Mouse (Mus musculus) cerebellum, adult 8-10 months (tissue): ENCODE results near the gene Rnf145.
"Not testable (repeated sequence)": the region's sequence is repeated elsewhere in the genome, so short reads cannot be mapped to it uniquely, and the experiment has no call there.

Experiments used
- DNase-seq: peaks from one replicate; pipeline ENCODE4 v3.0.0; 2022

The Rnf145 gene

DNA sequence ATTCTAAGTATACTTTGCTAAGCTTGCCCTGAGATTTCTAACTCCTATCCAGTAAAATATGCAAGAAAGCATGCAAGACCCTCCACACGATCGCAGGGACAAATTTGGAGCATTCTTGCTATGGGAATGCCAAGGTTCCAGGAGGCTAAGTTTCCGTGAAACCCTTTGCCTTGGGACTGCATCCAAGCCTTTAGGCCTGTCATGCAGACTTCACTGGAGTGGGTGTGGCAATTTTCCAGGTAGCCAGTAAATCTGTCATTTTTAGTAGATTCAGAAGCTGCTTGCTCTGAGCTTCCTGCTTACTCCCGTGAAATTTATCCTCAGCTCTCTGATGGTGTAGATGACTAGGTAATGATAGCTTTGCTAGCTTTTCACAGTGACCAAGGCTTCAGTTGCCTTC is 51.6 kb downstream of the Rnf145 start:
- DNase-seq, result not testable (repeated sequence)

GRCm38 (mm10) chr11:44572781-44573180 is 54.0 kb downstream of the Rnf145 start:
- no peak for DNase-seq

- no peak for DNase-seq
Measured at GRCm38 (mm10) chr11:44573396-44573795, 54.6 kb downstream of the Rnf145 start.

DNA sequence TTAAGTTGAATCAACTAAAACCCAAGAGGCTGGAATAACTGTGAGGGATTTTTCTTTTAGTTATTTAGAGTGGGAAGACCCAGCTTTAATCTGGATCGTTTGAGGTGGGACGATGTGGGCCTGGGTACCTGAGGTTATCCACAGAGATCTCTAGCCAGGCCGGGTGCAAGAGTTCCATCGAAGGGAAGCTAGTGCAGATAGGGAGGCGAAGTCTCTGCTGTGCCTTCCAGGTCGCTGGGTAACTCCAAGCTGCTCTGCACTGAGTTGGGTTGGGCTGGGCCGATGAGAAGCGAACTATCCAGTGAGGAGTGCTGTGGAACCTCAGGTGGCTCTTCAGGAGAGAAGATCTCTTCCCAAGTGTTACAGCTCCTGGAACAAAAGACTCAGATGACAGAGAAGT is 55.6 kb downstream of the Rnf145 start:
- DNase-seq, result no peak

DNA sequence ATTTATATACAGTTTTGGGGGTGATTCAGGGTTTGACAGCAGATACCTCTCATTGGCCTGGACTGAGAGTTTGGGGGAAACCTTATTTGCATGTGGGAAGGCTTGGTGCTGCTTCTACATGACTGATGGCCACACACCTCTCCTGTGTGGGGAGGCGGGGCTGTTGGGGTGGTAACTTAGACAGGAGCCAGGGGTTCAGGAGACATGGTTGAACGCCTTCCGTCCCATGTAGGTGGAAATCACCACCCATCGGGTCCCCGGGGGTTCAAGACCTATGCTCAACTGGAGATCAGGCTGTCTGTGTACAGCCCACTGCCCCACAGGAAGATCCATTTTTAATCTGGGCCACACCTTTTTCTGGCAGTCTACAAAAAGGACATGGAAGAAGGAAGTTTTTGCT is 56.1 kb downstream of the Rnf145 start:
- no peak for DNase-seq

GRCm38 (mm10) chr11:44577911-44578310 is 59.1 kb downstream of the Rnf145 start:
- DNase-seq, result no peak

GRCm38 (mm10) chr11:44581277-44581683 is 62.5 kb downstream of the Rnf145 start:
- peak; percentile 43 for DNase-seq

DNA sequence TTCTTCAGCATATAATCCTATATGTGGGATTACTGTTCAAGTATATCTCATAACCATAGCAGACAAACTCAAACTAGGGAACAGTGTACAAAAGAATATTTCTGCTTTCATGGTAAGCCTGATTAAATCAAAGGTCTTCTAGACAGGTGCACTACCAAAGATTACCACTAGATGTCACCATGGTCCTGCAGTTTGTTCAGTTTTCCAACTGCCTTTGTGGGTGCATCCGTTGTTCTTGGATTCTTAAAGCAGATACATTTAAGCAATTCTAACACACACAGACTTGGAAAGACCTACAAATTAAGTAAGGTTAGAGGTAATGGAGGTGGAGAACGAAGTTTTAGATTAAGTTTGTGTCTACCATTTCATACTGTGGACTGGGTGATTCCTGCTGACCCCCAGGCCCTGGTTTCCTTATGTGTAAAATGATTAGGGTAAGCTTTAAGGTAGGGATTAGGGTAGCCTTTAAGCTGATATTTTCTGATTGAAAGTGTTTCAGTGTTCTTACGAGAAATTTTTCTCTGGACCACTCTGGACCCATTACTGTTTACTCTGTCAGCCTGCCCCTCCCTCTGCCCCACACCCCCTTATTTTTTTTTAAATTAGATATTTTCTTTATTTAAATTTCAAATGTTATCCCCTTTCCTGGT is 67.4 kb downstream of the Rnf145 start:
- DNase-seq, result peak; percentile 78

- no peak for DNase-seq
Measured at GRCm38 (mm10) chr11:44593016-44593415, 74.3 kb downstream of the Rnf145 start.

GRCm38 (mm10) chr11:44594768-44595167 is 76.0 kb downstream of the Rnf145 start:
- DNase-seq, result no peak

- DNase-seq, result no peak
Measured at GRCm38 (mm10) chr11:44606881-44607280, 88.1 kb downstream of the Rnf145 start.

DNA sequence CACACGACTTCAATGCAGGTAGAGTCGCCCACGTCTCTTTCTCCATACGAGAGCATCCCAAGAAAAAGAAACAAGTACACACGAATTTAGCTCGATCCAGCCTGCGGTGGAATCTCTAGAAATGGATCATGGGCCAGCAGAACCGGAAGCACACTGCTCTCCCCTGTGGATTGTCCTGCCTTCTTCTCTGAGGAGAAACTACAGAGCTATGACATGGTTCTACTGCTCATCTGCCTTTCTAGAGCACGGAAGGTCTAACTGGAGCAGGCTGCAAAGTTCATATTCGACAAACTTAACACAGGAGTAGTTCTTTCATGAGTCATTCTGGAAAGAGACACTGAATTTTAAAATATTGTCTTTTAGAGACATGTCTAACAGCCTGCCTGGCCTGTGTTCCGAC is 89.9 kb downstream of the Rnf145 start:
- DNase-seq, result no peak

DNA sequence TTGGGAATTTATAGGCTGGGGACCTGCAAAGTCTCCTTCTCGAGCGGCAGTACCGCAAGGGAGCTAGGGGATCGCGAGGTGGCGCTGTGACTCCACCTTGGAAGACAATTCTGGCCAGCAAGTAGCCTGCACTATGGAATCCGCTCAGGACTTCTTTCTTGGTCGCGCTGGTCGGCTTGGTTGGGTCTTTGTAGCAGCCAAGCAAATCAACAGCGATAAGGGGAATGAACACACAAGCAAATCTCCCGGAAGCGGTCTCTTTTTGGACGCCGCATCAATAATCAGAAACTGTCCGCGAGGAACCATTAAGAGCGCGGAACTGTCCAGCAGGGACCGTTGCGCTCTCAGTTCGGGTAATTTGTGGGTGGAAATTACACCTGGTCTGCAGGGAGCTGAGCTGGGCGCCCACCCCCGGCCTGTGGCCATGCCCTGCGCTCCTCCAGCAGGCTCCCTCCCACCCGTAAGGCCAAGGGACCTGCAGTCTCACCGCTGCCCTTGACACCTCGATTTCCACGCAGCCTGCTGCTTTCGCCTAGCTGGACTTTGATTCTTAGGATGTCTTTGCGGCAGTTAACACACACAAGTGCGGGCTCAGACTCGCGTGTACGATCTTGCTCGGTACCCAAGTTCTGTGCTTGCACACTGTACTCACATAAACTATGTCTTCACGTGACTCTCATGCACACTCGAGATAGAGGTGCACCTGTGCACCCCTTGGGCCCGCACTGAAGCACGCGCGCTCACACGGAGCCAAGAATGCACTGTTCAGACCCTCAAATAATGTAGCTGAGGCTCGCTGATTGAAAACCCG is 92.4 kb downstream of the Rnf145 start:
- peak; percentile 93 for DNase-seq

DNA sequence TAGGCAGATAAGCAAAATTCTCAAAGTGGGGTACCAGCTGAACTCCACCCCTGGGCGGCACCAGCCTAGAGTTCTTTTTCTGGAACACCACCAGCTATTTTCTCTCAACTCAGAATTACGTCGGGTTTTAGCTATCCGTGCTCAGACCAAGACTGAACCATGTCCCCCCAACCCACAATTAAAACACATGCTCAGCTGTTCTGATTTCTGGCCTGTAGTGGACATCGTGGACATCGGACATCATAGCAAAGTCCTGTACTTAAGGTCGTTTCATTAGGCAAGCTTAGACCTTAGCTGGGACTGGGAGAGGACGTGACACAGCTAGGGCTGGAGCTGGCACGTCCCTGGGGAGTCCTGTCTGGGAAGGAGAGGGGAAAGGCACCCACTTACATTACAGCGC is 93.4 kb downstream of the Rnf145 start:
- DNase-seq, result no peak

- no peak for DNase-seq
Measured at GRCm38 (mm10) chr11:44612681-44613410, 94.1 kb downstream of the Rnf145 start.

DNA sequence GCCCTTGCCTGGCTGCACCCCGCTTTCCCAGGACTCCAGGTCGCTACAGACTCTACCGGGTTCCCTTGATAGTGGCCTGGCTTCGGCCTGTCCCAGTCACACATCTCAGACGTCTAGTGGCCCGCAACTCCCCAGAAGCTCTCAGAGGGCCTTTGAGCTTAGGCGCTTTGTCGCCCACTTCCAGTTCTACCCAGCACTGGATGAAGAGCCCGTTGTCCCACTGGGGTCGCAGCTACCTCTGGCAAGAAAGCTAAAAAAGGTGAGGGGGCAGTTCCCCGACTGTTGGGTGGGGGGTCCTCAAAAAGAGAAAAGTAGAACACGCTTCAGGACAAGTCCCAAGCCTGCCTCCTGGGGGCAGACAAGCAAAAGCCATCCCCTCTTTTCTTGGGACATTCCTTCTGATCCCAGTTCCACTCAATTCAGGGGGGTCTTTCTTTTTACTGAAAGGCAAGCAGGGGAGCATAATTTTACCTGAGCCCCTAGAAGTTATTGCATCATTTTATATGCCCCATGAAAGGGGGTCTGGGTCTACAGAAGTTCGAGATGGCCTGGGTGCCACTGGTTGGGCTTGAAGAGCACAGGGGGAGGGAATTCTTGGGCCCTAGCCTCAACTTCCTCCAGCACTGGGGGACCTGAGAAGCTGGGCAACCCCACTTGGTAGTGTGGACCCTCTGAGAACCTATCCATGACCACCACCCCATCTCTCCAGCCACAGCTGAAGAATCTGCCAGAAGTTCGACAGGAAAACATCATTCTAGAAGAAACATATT is 94.8 kb downstream of the Rnf145 start:
- no peak for DNase-seq
